Comparison of ENCODE assay signal across 31 mouse cellular contexts in genomic region chr10:98461538-98461937, GRCm38 (mm10).
"Had no signal": no experiment of that assay in that cellular context is flagged by ENCODE, and none has a peak within 500 bp of the region (broad histone marks: within the 10 kb centered on the region; RNA-seq: fewer than 3 reads in every experiment).

No protein-coding gene starts in this region.

- H3K27ac ChIP-seq: limb, embryonic 10.5 days; limb, embryonic 12.5 days; limb, embryonic 13.5 days; limb, embryonic 15.5 days; liver, embryonic 12.5 days; liver, embryonic 13.5 days; liver, embryonic 14.5 days; liver, embryonic 15.5 days; lung, embryonic 15.5 days; macrophage; midbrain, embryonic 10.5 days; midbrain, embryonic 12.5 days; midbrain, embryonic 13.5 days; midbrain, embryonic 15.5 days had no signal

- H3K4me1 ChIP-seq: limb, embryonic 10.5 days; limb, embryonic 12.5 days; limb, embryonic 13.5 days; limb, embryonic 15.5 days; liver, embryonic 12.5 days; liver, embryonic 13.5 days; liver, embryonic 15.5 days; lung, embryonic 15.5 days; megakaryocyte, embryonic 14.5 days; midbrain, embryonic 10.5 days; midbrain, embryonic 12.5 days; midbrain, embryonic 13.5 days; midbrain, embryonic 15.5 days had no signal

- H3K27me3 ChIP-seq: limb, embryonic 12.5 days; limb, embryonic 13.5 days; limb, embryonic 15.5 days; liver, embryonic 12.5 days; liver, embryonic 13.5 days; liver, embryonic 15.5 days; lung, embryonic 15.5 days; megakaryocyte, embryonic 14.5 days; midbrain, embryonic 12.5 days; midbrain, embryonic 13.5 days; midbrain, embryonic 15.5 days had no signal

- H3K4me2 ChIP-seq: limb, embryonic 12.5 days; limb, embryonic 13.5 days; limb, embryonic 15.5 days; liver, embryonic 11.5 days; liver, embryonic 12.5 days; liver, embryonic 13.5 days; liver, embryonic 15.5 days; lung, embryonic 14.5 days; lung, embryonic 15.5 days; midbrain, embryonic 11.5 days; midbrain, embryonic 12.5 days; midbrain, embryonic 13.5 days; midbrain, embryonic 15.5 days had no signal

- H3K9ac ChIP-seq: limb, embryonic 12.5 days; limb, embryonic 13.5 days; limb, embryonic 15.5 days; liver, embryonic 12.5 days; liver, embryonic 13.5 days; liver, embryonic 14.5 days; liver, embryonic 15.5 days; liver, postnatal 0 days; lung, embryonic 14.5 days; lung, embryonic 15.5 days; midbrain, embryonic 12.5 days; midbrain, embryonic 13.5 days; midbrain, embryonic 15.5 days had no signal

- H3K9me3 ChIP-seq: limb, embryonic 10.5 days; limb, embryonic 12.5 days; limb, embryonic 13.5 days; limb, embryonic 15.5 days; liver, embryonic 12.5 days; liver, embryonic 13.5 days; liver, embryonic 15.5 days; lung, embryonic 15.5 days; midbrain, embryonic 10.5 days; midbrain, embryonic 12.5 days; midbrain, embryonic 13.5 days; midbrain, embryonic 15.5 days had no signal

- H3K4me3 ChIP-seq: limb, embryonic 10.5 days; limb, embryonic 12.5 days; limb, embryonic 13.5 days; limb, embryonic 15.5 days; liver, embryonic 12.5 days; liver, embryonic 13.5 days; liver, embryonic 15.5 days; lung, embryonic 15.5 days; megakaryocyte, embryonic 14.5 days; midbrain, embryonic 10.5 days; midbrain, embryonic 12.5 days; midbrain, embryonic 13.5 days; midbrain, embryonic 15.5 days; myocyte had no signal

- ATAC-seq: liver, embryonic 12.5 days; liver, postnatal 0 days; lung, postnatal 0 days; midbrain, embryonic 13.5 days; midbrain, embryonic 15.5 days; midbrain, embryonic 16.5 days had no signal

- DNase-seq: left cerebral cortex, postnatal 4 days; liver; liver, embryonic 13.5 days; liver, postnatal 0 days; lung, adult 18-20 months; lung, adult 2 months; lung, embryonic 14.5 days; lung, postnatal 10 days; lung, postnatal 14 days; lung, postnatal 36 days; lung, postnatal 4 days; midbrain, embryonic 14.5 days had no signal

- H3K36me3 ChIP-seq: limb, embryonic 10.5 days; limb, embryonic 12.5 days; limb, embryonic 13.5 days; limb, embryonic 15.5 days; liver, embryonic 12.5 days; liver, embryonic 13.5 days; liver, embryonic 15.5 days; lung, embryonic 15.5 days; midbrain, embryonic 10.5 days; midbrain, embryonic 12.5 days; midbrain, embryonic 13.5 days; midbrain, embryonic 15.5 days had no signal
